Mouse (Mus musculus) cerebellum, adult 9-11 months (tissue): ENCODE measurements around the gene Rplp2.
A peak's percentile ranks its signal among the peaks of the same experiment; 100 is the strongest.
"Not testable (repeated sequence)": the region's sequence is repeated elsewhere in the genome, so short reads cannot be mapped to it uniquely, and the experiment has no call there.

Experiments
- DNase-seq: peaks from one replicate; pipeline ENCODE4 v3.0.0; 2022

Gene Rplp2

DNA sequence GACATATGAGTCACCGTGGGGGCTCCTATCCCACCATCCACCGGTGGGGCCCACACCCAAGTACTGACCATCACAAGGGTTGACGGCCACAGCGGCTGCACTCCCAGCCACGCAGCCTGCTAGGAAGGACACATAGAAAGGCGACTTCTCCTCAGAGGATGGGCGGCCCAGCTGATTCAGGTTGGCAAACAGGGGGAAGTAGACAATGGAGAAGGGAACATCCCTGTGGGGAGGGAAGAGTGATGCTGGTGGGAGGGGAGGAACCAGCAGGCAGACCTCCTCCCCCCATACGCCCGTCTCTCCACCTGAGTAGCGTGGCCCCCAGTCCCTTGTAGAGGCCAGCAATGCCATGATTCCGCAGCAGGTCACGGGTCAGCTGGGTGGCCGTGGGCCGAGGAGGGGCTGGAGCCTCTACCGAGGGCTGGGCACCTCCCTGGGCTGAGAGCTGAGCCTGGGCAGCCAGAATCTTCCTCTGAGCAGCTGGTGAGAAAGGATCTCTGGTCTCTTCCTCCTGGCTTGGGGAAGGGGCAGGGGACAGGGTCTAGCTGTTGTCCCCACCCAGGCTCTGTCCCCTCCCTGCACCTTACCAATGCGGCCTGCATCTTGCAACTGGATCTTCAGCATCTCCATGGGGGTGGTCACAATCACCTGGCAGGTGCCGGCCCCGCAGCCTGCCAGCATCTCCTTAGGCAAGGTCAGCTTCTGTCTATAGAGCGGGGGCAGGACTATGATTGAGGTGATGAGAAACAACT is 15.6 kb upstream of the Rplp2 start:
- DNase-seq: no peak

- DNase-seq: peak; percentile 86
Observed at GRCm38 (mm10) chr7:141432186-141432611, 15.0 kb upstream of the Rplp2 start.

GRCm38 (mm10) chr7:141432741-141433516 is 14.2 kb upstream of the Rplp2 start:
- peak; percentile 98 for DNase-seq

GRCm38 (mm10) chr7:141433517-141434400 is 13.4 kb upstream of the Rplp2 start:
- DNase-seq: peak; percentile 84

DNA sequence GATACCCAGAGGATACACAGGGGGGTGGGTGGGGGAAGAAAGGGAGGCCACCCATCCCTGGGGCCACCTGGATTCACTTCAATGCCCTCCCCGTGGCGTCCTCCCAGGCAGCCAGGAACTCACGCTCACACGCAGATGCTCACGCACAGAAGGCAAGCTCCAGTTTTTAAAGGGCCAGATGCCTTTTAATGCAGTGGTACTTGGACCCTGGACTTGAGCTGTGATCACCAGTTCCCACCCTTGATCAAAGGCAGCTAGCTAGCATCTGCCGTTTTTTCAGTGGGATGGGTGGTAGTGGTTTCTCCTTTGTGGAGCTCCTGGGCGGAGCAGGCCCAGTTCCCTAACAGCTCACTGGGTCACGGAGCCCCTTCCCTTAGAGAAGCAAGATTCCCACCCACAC is 12.7 kb upstream of the Rplp2 start:
- DNase-seq: peak; percentile 90

GRCm38 (mm10) chr7:141435129-141435855 is 11.9 kb upstream of the Rplp2 start:
- peak; percentile 85 for DNase-seq

GRCm38 (mm10) chr7:141435856-141436522 is 11.2 kb upstream of the Rplp2 start:
- DNase-seq: no peak

- DNase-seq: peak; percentile 54
Observed at GRCm38 (mm10) chr7:141436523-141436892, 10.7 kb upstream of the Rplp2 start.

GRCm38 (mm10) chr7:141437178-141438120 is 9.7 kb upstream of the Rplp2 start, which contains the start of gene Slc25a22:
Slc25a22 (minus strand) TSS chr7:141437892.
- peak; percentile 90 for DNase-seq

GRCm38 (mm10) chr7:141438201-141438968 is 8.8 kb upstream of the Rplp2 start:
- peak; percentile 94 for DNase-seq

- peak; percentile 65 for DNase-seq
Observed at GRCm38 (mm10) chr7:141439140-141439679, 8.0 kb upstream of the Rplp2 start.

- peak; percentile 72 for DNase-seq
Observed at GRCm38 (mm10) chr7:141439811-141440210, 7.4 kb upstream of the Rplp2 start.

DNA sequence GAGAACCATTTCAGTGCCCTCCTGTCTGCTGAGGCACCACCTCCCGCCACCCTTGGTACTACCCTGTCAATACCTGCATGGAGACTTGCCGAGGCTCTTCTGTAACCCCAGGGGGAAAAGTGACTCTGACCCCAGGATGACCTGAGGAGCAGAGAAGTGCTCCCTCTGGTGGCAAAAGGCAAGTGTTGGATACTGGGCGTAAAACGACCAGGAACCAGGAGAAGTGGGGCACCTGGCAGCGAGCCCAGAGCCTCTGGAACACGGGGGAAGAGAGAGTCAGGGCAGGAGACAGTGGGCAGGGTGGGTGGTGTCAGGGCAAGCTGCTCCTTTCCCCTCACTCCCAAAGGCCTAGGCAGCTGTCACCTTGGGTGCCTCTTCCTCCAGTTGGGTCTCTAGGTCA is 6.6 kb upstream of the Rplp2 start:
- peak; percentile 85 for DNase-seq

GRCm38 (mm10) chr7:141441460-141441859 is 5.7 kb upstream of the Rplp2 start:
- peak; percentile 63 for DNase-seq

- DNase-seq: no peak
Observed at GRCm38 (mm10) chr7:141442199-141442598, 5.0 kb upstream of the Rplp2 start.

DNA sequence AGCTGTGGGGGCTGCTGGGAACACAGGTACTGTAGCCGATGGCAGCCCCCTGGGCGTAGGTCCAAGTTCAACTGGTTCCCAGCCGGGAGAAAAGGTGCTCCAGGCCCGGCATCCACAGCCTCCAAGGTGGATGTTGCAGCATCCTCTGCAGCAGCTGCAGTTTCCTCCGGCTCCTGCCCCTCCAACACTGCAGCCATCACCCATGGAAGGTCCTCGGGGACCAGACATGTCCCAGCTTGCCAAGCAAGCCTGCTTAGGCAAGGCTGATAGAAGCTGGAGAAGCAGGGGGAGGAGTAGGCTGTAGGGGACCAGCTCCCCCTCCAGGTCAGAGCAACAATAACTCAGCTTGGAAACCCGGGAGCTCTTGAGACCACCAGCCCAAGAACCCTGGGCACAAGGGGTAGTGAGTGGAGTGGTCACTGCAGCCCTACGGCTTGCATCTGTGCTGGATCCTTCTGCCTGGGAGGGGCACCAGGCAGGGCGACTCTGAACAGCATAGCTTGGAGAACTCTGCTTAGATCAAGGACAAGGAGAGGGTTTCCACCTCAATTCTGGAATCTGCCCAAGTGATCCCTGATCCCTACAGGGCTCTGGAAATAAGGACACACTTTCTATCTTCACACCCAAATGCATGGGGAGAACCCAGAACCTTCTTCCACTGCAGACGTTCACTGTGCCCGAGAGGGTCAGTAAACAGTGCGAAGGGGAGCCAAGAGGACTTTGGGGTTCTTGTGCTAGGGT is 3.9 kb upstream of the Rplp2 start:
- DNase-seq: peak; percentile 64

- peak; percentile 47 for DNase-seq
Observed at GRCm38 (mm10) chr7:141443828-141444237, 3.3 kb upstream of the Rplp2 start, which contains the start of gene Pidd1. Pidd1 (minus strand) TSS chr7:141444025.

DNA sequence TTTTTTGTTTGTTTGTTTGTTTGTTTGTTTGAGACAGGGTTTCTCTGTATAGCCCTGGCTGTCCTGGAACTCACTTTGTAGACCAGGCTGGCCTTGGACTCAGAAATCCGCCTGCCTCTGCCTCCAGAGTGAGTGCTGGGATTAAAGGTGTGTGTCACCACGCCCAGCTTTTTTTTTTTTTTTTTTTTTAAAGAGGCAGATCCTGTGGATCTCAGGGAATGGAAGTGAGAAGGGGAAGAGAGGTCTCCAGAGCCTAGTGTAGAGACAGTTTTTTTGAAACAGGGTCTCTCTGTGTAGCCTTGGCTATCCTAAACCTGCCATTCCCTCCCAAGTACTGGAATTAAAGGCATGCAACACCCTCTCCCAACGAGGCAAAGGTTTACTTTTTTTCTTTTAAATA is 796 bp upstream of the Rplp2 start:
- not testable (repeated sequence) for DNase-seq

DNA sequence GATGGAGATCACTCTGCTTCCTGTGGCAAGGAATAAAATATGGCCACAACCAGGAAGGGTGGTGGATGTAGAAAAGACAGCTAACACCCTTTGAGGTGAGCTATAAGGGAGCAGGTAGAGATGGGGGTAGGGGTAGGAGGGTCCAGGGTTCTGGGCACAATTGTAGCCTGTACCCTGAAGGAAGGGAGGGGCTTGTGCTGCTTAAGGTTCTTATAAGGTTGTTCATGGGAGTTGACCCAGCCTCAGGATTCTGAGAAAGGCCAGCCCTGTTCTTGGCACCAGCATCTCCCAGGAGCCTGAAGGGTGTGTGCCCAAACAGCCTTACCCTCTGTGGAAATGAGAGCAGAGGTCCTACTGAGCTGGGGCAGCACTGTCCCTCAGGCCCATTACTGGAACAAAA is 4.8 kb downstream of the Rplp2 start:
- no peak for DNase-seq
